Mouse (Mus musculus) forebrain, embryonic 13.5 days (tissue): Measurements from ENCODE around the gene Synj2. TPM values are rescaled to one million over a fixed set of nuclear protein-coding genes. Genes with fewer than 3 reads are reported as not detected.

Experiments
- ATAC-seq: fragments of 200-750 bp; cut with Nextera tagmentation; 2 replicates; pipeline ENCODE4 v1.8.0; 2017
- H3K27ac ChIP-seq: fragments of 300-500 bp; sonication (generic); 2 replicates; pipeline ENCODE4 v1.5.1; 2015; ENCODE audit warnings: inconsistent platforms, mild to moderate bottlenecking, moderate library complexity
- H3K27me3 ChIP-seq: fragments of 300-500 bp; sonication (generic); 2 replicates; pipeline ENCODE4 v1.6.1; 2015; ENCODE audit warnings: mild to moderate bottlenecking, inconsistent platforms
- H3K36me3 ChIP-seq: fragments of 300-500 bp; sonication (generic); 2 replicates; pipeline ENCODE4 v1.6.1; 2015; ENCODE audit warnings: mild to moderate bottlenecking, inconsistent platforms; ENCODE audit not compliant: poor library complexity, severe bottlenecking
- H3K4me1 ChIP-seq: fragments of 300-500 bp; sonication (generic); 2 replicates; pipeline ENCODE4 v1.6.1; 2015; ENCODE audit warnings: inconsistent platforms
- H3K4me2 ChIP-seq: fragments of 300-500 bp; sonication (generic); 2 replicates; pipeline ENCODE4 v1.6.1; 2015; ENCODE audit warnings: inconsistent platforms, mild to moderate bottlenecking, moderate library complexity
- H3K4me3 ChIP-seq: fragments of 300-500 bp; sonication (generic); 2 replicates; pipeline ENCODE4 v1.5.1; 2015; ENCODE audit warnings: mild to moderate bottlenecking, inconsistent platforms
- H3K9ac ChIP-seq: fragments of 300-500 bp; sonication (generic); 2 replicates; pipeline ENCODE4 v1.6.1; 2015; ENCODE audit warnings: mild to moderate bottlenecking, inconsistent platforms
- H3K9me3 ChIP-seq: fragments of 300-500 bp; sonication (generic); replicated peaks from 2 replicates; pipeline ENCODE4 v1.6.1; 2016; ENCODE audit warnings: inconsistent platforms
- WGBS: fragments of 180-500 bp; shearing (Covaris S2); methylation state at CpG from one replicate; pipeline ENCODE4 v1.1.7; 2015; 5-methylcytosine and 5-hydroxymethylcytosine counted together
- polyA plus RNA-seq: library from polyadenylated mRNA; unstranded; fragments of >200 nt; fragmentation: Nextera tagmentation; extraction: Ambion mirVana; gene quantifications from 2 replicates; pipeline ENCODE4 v1.2.1, GENCODE M21; 2015

The Synj2 gene
- polyA plus RNA-seq, 1 experiment from 2014 or later = 0.46 TPM

- no peaks in the 10 kb centered on the region for H3K36me3 ChIP-seq
- no peak for ATAC-seq
- WGBS = 77% methylated on average over 10 of the region's 10 CpGs
Measured at GRCm38 (mm10) chr17:5978505-5979077, 37.5 kb downstream of the Synj2 start.

GRCm38 (mm10) chr17:5980860-5981259, 39.8 kb downstream of the Synj2 start:
- no peaks in the 10 kb centered on the region for H3K9me3 ChIP-seq
- no peak overlapping the region for H3K4me3 ChIP-seq
- H3K4me1 ChIP-seq = peaks cover 14% of the 10 kb centered on the region
- no peaks in the 10 kb centered on the region for H3K36me3 ChIP-seq
- no peak for ATAC-seq
- WGBS = 30% methylated on average over 6 of the region's 6 CpGs
- H3K27ac ChIP-seq = no peak overlapping the region
- no peak overlapping the region for H3K9ac ChIP-seq
- no peak overlapping the region for H3K4me2 ChIP-seq
- no peaks in the 10 kb centered on the region for H3K27me3 ChIP-seq

More at GRCm38 (mm10) chr17:5978505-5979077, 37.5 kb downstream of the Synj2 start:
- Histone ChIP-seq H3K27ac (no peak overlapping the region), H3K9me3 (no peaks in the 10 kb centered on the region), H3K4me3 (no peak overlapping the region), H3K9ac (no peak overlapping the region), H3K27me3 (no peaks in the 10 kb centered on the region), H3K4me2 (no peak overlapping the region), H3K4me1 (peaks cover 22% of the 10 kb centered on the region)

GRCm38 (mm10) chr17:5983150-5983549, 42.1 kb downstream of the Synj2 start:
- ATAC-seq = no peak
- WGBS = 79% methylated on average over 6 of the region's 6 CpGs
- no peak overlapping the region for H3K4me3 ChIP-seq
- H3K9ac ChIP-seq = no peak overlapping the region
- no peaks in the 10 kb centered on the region for H3K4me1 ChIP-seq
- no peak overlapping the region for H3K27ac ChIP-seq
- H3K9me3 ChIP-seq = no peaks in the 10 kb centered on the region
- H3K27me3 ChIP-seq = no peaks in the 10 kb centered on the region
- no peaks in the 10 kb centered on the region for H3K36me3 ChIP-seq
- no peak overlapping the region for H3K4me2 ChIP-seq

GRCm38 (mm10) chr17:5983901-5984300, 42.8 kb downstream of the Synj2 start:
- H3K9ac ChIP-seq = no peak overlapping the region
- H3K27me3 ChIP-seq = no peaks in the 10 kb centered on the region
- no peaks in the 10 kb centered on the region for H3K9me3 ChIP-seq
- ATAC-seq = no peak
- no peak overlapping the region for H3K4me2 ChIP-seq
- no peak overlapping the region for H3K4me3 ChIP-seq
- H3K36me3 ChIP-seq = no peaks in the 10 kb centered on the region
- H3K27ac ChIP-seq = no peak overlapping the region
- 78% methylated on average over 6 of the region's 6 CpGs for WGBS
- no peaks in the 10 kb centered on the region for H3K4me1 ChIP-seq

- H3K4me2 ChIP-seq = no peak overlapping the region
- WGBS = 77% methylated on average over 13 of the region's 13 CpGs
- H3K4me1 ChIP-seq = no peaks in the 10 kb centered on the region
- no peak overlapping the region for H3K27ac ChIP-seq
- no peaks in the 10 kb centered on the region for H3K36me3 ChIP-seq
- H3K9me3 ChIP-seq = no peaks in the 10 kb centered on the region
- no peaks in the 10 kb centered on the region for H3K27me3 ChIP-seq
- no peak overlapping the region for H3K4me3 ChIP-seq
- H3K9ac ChIP-seq = no peak overlapping the region
- ATAC-seq = no peak
Measured at GRCm38 (mm10) chr17:5984700-5985231, 43.7 kb downstream of the Synj2 start.

- H3K9me3 ChIP-seq = no peaks in the 10 kb centered on the region
- no peak for ATAC-seq
- no peak overlapping the region for H3K27ac ChIP-seq
- no peak overlapping the region for H3K9ac ChIP-seq
- WGBS = 88% methylated on average over 1 of the region's 1 CpGs
- no peaks in the 10 kb centered on the region for H3K27me3 ChIP-seq
- H3K4me1 ChIP-seq = no peaks in the 10 kb centered on the region
- H3K4me2 ChIP-seq = no peak overlapping the region
- no peak overlapping the region for H3K4me3 ChIP-seq
- H3K36me3 ChIP-seq = no peaks in the 10 kb centered on the region
Measured at GRCm38 (mm10) chr17:5985271-5985670, 44.2 kb downstream of the Synj2 start.

GRCm38 (mm10) chr17:5987271-5988056, 46.4 kb downstream of the Synj2 start:
- no peak for ATAC-seq
- H3K27me3 ChIP-seq = no peaks in the 10 kb centered on the region
- no peaks in the 10 kb centered on the region for H3K9me3 ChIP-seq
- WGBS = 58% methylated on average over 11 of the region's 11 CpGs
- no peak overlapping the region for H3K4me2 ChIP-seq
- H3K27ac ChIP-seq = no peak overlapping the region
- H3K4me1 ChIP-seq = no peaks in the 10 kb centered on the region
- H3K4me3 ChIP-seq = no peak overlapping the region
- H3K9ac ChIP-seq = no peak overlapping the region
- H3K36me3 ChIP-seq = no peaks in the 10 kb centered on the region

- no peak overlapping the region for H3K27ac ChIP-seq
- no peaks in the 10 kb centered on the region for H3K9me3 ChIP-seq
- H3K4me3 ChIP-seq = no peak overlapping the region
- no peak overlapping the region for H3K4me2 ChIP-seq
- no peaks in the 10 kb centered on the region for H3K4me1 ChIP-seq
- WGBS = 65% methylated on average over 4 of the region's 4 CpGs
- H3K36me3 ChIP-seq = no peaks in the 10 kb centered on the region
- H3K27me3 ChIP-seq = no peaks in the 10 kb centered on the region
- no peak for ATAC-seq
- no peak overlapping the region for H3K9ac ChIP-seq
Measured at GRCm38 (mm10) chr17:5988102-5988501, 47.0 kb downstream of the Synj2 start.

- Histone ChIP-seq H3K36me3 (no peaks in the 10 kb centered on the region), H3K27me3 (no peaks in the 10 kb centered on the region), H3K4me2 (no peak overlapping the region), H3K9me3 (no peaks in the 10 kb centered on the region), H3K9ac (no peak overlapping the region), H3K4me1 (no peaks in the 10 kb centered on the region), H3K4me3 (no peak overlapping the region), H3K27ac (no peak overlapping the region)
- 71% methylated on average over 5 of the region's 5 CpGs for WGBS
- ATAC-seq = no peak
Measured at GRCm38 (mm10) chr17:5992866-5993580, 51.9 kb downstream of the Synj2 start.

- ATAC-seq = no peak
- WGBS = 74% methylated on average over 3 of the region's 3 CpGs
- H3K36me3 ChIP-seq = no peaks in the 10 kb centered on the region
- no peak overlapping the region for H3K4me2 ChIP-seq
- no peak overlapping the region for H3K9ac ChIP-seq
- no peaks in the 10 kb centered on the region for H3K4me1 ChIP-seq
- no peak overlapping the region for H3K4me3 ChIP-seq
- H3K9me3 ChIP-seq = no peaks in the 10 kb centered on the region
- no peak overlapping the region for H3K27ac ChIP-seq
- H3K27me3 ChIP-seq = no peaks in the 10 kb centered on the region
Measured at GRCm38 (mm10) chr17:5993581-5994260, 52.6 kb downstream of the Synj2 start.

GRCm38 (mm10) chr17:5994606-5995005, 53.5 kb downstream of the Synj2 start:
- H3K9me3 ChIP-seq = no peaks in the 10 kb centered on the region
- H3K27me3 ChIP-seq = no peaks in the 10 kb centered on the region
- H3K27ac ChIP-seq = no peak overlapping the region
- no peaks in the 10 kb centered on the region for H3K36me3 ChIP-seq
- H3K4me2 ChIP-seq = no peak overlapping the region
- H3K4me3 ChIP-seq = no peak overlapping the region
- 84% methylated on average over 6 of the region's 6 CpGs for WGBS
- no peaks in the 10 kb centered on the region for H3K4me1 ChIP-seq
- ATAC-seq = no peak
- H3K9ac ChIP-seq = no peak overlapping the region

- Histone ChIP-seq H3K9me3 (no peaks in the 10 kb centered on the region), H3K36me3 (no peaks in the 10 kb centered on the region), H3K4me2 (no peak overlapping the region), H3K27me3 (no peaks in the 10 kb centered on the region), H3K9ac (no peak overlapping the region), H3K4me1 (no peaks in the 10 kb centered on the region), H3K27ac (no peak overlapping the region), H3K4me3 (no peak overlapping the region)
- ATAC-seq = no peak
- 90% methylated on average over 14 of the region's 14 CpGs for WGBS
Measured at GRCm38 (mm10) chr17:5996589-5996988, 55.5 kb downstream of the Synj2 start.
